Mouse (Mus musculus) liver, adult 2 months (tissue): ENCODE measurements around the gene Gm12166.

Experiments
- CTCF ChIP-seq: fragments of 200-500 bp; IDR thresholded peaks from 2 replicates; pipeline ENCODE4 v1.5.1; 2011; ENCODE audit warnings: low read depth, low read length, control low read depth
- POLR2A ChIP-seq: fragments of 200-500 bp; IDR thresholded peaks from 2 replicates; pipeline ENCODE4 v1.6.1; 2011; ENCODE audit warnings: low read length, control low read depth; ENCODE audit not compliant: insufficient read depth; ENCODE audit errors: extremely low read depth

DNA sequence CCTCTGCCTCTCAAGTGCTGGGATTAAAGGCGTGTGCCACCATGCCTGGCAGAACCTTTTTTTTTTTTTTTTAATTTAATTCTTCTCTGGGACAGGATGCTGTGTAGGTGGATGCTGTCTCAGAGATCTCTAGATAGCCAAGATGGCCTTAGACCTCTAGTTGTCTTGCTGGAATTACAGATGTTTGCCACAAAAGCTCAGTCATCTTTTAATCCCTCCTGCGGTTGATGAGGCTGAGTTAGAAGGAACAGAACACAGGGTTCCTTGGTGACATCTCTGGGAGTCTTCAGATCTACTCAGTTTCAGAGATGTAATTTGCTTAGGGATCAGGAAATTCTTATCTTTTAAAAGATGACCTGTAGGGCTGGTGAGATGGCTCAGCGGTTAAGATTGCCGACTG is 6.8 kb upstream of the Gm12166 start:
- no peak for TF ChIP-seq CTCF
- no peak for TF ChIP-seq POLR2A
